Mouse (Mus musculus) thymus, postnatal 14 days (tissue): Measurements from ENCODE around the gene Nt5c.
A peak's percentile ranks its signal among the peaks of the same experiment; 100 is the strongest.
"Not testable (repeated sequence)": the region's sequence is repeated elsewhere in the genome, so short reads cannot be mapped to it uniquely, and the experiment has no call there.

ENCODE experiments used
- DNase-seq: peaks from one replicate; pipeline ENCODE4 v3.0.0; 2021

The Nt5c gene

DNA sequence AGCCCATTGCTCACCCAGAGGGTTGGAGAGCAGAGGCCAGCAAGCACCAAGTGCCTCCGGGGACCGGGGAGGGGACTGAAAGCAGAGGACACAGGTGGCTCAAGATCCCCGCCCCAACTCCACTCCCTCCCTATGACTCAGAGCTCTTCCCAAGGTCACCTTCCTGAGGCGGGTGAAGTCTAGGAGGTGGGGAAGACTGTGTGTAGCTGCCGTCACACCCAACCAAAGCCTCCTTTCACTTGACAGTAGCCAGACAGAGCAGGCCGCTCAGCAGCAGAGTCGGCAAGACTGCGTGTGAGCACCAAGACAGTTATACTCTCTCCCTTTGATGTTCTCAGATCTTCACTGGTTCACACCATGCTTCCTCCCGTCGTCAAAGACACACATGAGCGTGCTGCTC lies 28.3 kb downstream of the Nt5c start:
- peak; percentile 77 for DNase-seq

GRCm38 (mm10) chr11:115462243-115462891 lies 29.3 kb downstream of the Nt5c start, which contains the start of gene Slc16a5:
TSS of gene Slc16a5 (plus strand) at chr11:115462474.
- peak; percentile 89 for DNase-seq

- peak; percentile 79 for DNase-seq
These were observed 29.8 kb downstream of the Nt5c start for GRCm38 (mm10) chr11:115461846-115462242.

DNA sequence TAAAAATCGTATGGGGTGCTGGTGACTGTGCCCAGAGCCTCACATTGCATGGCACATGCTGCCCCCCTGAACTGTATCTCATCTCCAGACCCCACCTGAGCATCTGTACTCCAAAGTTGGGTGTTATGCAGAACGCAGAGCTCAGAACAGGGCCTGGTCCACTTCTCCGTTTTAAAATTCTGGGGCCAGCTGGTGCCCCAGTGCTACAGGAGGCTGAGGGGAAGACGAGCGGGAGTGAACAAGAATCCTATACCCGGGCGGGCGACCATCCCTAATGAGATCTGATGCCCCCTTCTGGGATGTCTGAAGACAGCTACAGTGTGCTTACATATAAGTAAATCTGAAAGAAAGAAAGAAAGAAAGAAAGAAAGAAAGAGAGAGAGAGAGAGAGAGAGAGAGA lies 30.7 kb downstream of the Nt5c start:
- DNase-seq = peak; percentile 63

- DNase-seq = no peak
These were observed 34.3 kb downstream of the Nt5c start for GRCm38 (mm10) chr11:115457405-115457804.

GRCm38 (mm10) chr11:115456182-115456581 lies 35.5 kb downstream of the Nt5c start:
- DNase-seq = no peak

- DNase-seq = no peak
These were observed 36.0 kb downstream of the Nt5c start for GRCm38 (mm10) chr11:115455619-115456018.

- DNase-seq = not testable (repeated sequence)
These were observed 36.8 kb downstream of the Nt5c start for GRCm38 (mm10) chr11:115454822-115455221.

DNA sequence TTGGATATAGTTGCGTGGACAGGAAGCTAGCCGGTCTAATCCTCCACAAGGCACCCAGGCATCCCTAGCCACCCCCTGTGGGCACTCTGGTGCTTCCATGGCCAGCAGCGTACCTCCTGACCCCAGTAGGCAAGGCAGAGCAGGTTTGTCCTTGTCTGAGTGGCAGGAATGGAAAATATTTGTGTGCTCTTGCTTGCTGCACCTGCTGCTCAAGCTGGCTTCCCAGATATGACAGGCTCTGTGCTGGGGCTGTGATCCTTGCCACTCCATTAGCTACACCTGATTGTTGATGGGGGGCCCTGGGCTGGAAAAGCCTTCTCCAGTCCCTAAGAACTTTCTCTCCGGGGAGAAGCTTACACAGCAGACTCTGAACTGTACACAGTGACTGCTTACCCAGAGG lies 38.4 kb downstream of the Nt5c start:
- DNase-seq = peak; percentile 57

DNA sequence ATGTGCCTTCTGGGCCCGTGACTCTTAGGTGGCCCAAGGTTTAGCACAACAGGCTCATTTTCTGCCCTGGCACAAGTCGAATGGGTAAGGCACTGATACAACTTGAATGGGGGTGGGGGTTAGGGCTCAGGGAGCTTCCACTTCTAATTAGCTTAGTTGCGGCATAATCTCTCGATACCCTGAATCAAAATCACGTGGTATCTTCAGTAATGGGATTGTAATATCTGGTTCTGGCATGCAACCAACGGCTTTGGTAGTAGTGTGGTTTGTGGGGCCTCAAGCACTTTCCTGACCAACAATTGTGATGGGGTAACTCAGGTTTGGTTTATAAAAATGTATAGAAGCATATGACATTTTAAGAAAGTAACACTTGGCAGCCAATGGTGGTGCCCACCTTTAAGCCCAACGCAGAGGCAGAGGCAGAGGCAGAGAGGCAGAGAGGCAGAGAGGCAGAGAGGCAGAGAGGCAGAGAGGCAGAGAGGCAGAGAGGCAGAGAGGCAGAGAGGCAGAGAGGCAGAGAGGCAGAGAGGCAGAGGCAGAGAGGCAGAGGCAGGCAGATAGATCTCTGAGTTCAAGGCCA lies 39.3 kb downstream of the Nt5c start:
- DNase-seq = no peak

DNA sequence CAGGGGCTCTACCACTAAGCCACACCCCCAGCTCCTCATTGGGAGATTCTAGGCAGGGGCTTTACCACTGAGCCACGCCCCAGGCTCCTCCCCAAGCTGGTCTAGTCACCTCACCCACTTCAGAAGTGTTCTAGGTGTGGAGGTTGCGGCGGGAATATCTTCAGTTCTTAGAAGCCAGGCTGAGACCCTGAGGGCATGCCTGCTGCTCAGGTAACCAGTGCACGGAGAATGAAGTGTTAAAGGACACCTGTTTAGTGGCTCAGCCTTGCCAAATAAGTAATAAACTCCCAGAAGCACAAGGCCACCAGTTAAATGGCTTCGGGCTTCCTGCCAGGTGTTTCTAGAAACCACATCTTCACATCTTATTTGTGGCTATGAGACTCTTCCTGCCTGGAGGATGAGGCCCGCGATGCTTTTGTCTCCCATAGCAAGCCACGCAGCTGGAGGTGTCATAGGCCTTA lies 39.9 kb downstream of the Nt5c start:
- DNase-seq = peak; percentile 87

GRCm38 (mm10) chr11:115450176-115450575 lies 41.5 kb downstream of the Nt5c start:
- no peak for DNase-seq

- DNase-seq = no peak
These were observed 42.7 kb downstream of the Nt5c start for GRCm38 (mm10) chr11:115448998-115449397.

DNA sequence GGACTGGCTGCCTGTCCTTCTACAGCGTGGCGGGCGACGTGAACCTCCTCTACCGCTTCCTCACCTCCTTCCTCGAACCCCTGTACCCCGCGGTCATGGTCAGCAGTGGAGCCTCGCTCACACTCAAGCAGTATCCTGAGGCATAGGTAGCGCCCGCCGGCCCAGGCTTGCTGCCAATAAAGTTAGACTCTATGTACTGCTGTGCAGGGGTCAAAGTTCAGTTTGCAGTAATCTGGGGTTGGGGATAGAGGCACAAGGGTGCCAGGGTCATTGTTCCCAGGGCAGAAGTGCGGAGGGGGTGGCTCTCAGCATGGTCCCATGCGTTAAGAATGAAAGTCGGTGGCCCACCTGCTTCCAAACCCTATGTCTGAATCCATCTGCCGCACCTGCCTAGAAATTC lies 43.6 kb downstream of the Nt5c start:
- no peak for DNase-seq

- DNase-seq = no peak
These were observed 44.3 kb downstream of the Nt5c start for GRCm38 (mm10) chr11:115447321-115447885.

- DNase-seq = no peak
These were observed 44.8 kb downstream of the Nt5c start for GRCm38 (mm10) chr11:115446906-115447305.

DNA sequence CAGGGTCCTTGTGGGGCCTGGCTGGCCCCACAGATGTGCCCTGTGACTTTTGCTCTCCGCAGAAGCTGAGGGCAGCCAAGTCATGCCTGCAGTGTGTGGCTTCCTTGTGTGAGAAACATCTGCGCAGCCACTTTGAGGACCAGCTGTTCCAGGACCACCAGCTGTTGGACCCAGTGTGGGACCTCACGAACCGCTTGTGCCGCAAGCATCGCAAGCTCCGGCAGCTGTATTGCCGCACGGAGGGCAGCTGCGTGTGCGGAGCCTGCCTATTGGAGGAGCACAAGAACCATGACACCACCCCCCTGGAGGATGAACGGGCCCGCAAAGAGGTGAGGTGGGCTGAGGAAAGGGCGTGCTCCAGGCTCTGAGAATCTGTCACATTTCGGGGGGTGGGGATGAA lies 50.2 kb downstream of the Nt5c start:
- DNase-seq = peak; percentile 66
